Mouse (Mus musculus) stomach, postnatal 0 days (tissue): ENCODE results near the gene Zbtb42.

Experiments used
- CTCF ChIP-seq: IDR thresholded peaks from 2 replicates; pipeline ENCODE4 v1.5.1; 2016; ENCODE audit warnings: antibody characterized with exemption, low read depth, mild to moderate bottlenecking, moderate library complexity
- EP300 ChIP-seq: optimal IDR thresholded peaks from 2 replicates; pipeline ENCODE3; 2016; ENCODE audit warnings: antibody characterized with exemption

DNA sequence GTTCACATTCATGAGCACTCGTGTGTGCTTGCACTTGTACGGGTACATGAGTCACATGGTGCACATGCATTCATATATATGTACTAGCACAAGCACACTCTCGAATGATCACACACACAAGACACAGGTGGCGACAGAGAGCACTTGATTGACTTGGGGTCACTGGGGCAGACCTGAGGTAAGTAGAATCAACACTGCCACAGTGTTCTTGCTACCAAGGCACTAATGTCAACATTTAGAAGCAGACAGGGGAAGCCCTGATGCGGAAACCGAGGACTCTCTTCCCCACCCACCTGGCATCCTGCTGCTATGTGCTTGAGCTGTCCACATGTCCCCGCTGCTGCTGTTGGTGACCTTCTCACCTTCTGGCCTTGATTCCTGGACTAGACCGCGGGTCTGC lies 44.9 kb upstream of the Zbtb42 start:
- TF ChIP-seq CTCF (peak; percentile 56), EP300 (no peak)
